Mouse (Mus musculus): ENCODE measurements around the gene Ociad1. TPM values are rescaled to one million over a fixed set of nuclear protein-coding genes. Genes with fewer than 3 reads are reported as not detected.

Gene Ociad1
- total RNA-seq, 2 experiments from 2014 or later = 231 to 239 TPM

Other genes starting within 250 kb of the Ociad1 start
- 56.2 and 78.5 TPM in 2 replicates for gene Fryl, start 36.2 kb upstream of the Ociad1 start, total RNA-seq (2015)
- gene Fryl, start 36.2 kb upstream of the Ociad1 start, total RNA-seq (2017) = 74.2 and 76.4 TPM in 2 replicates
- 4.7 and 6.9 TPM in 2 replicates for gene Ociad2, start 48.2 kb downstream of the Ociad1 start, total RNA-seq (2015)
- 5.5 and 7.9 TPM in 2 replicates for gene Ociad2, start 48.2 kb downstream of the Ociad1 start, total RNA-seq (2017)
- gene Cwh43, start 113.3 kb downstream of the Ociad1 start, total RNA-seq (2015) = not detected in 2 replicates
- not detected in 2 replicates for gene Cwh43, start 113.3 kb downstream of the Ociad1 start, total RNA-seq (2017)
- gene Dcun1d4, start 188.2 kb downstream of the Ociad1 start, total RNA-seq (2015) = 3.5 and 11.1 TPM in 2 replicates
- 6.6 and 19.9 TPM in 2 replicates for gene Dcun1d4, start 188.2 kb downstream of the Ociad1 start, total RNA-seq (2017)